9 mouse cellular contexts compared by ENCODE assay signal in genomic region chr12:75702084-75702738, GRCm38 (mm10). TPM values are rescaled to one million over a fixed set of nuclear protein-coding genes. Genes with fewer than 3 reads are reported as not detected.
DNase-seq lines count a peak whose midpoint lies in the region; ATAC-seq lines count a peak whose summit lies in the region.
"Had no signal": no experiment of that assay in that cellular context is flagged by ENCODE, and none has a peak within 500 bp of the region (broad histone marks: within the 10 kb centered on the region; RNA-seq: fewer than 3 reads in every experiment).

No protein-coding gene starts in this region.

- DNase-seq in ovary, postnatal 10 days (ENCODE audit: low spot score) = peak; percentile 10
- no peak for DNase-seq in ovary, adult 18-20 months (ENCODE audit: low spot score)
- DNase-seq in gastrocnemius, postnatal 10 days = peak; percentile 28
- DNase-seq in layer of hippocampus, postnatal 14 days (ENCODE audit: low spot score in 2 of 2) = no peak
- no peak for DNase-seq in layer of hippocampus, postnatal 10 days (ENCODE audit: low spot score in 2 of 2)

- H3K4me3 ChIP-seq in intestine, embryonic 16.5 days (ENCODE audit: low read length) = peak overlapping the region; percentile 8; the same call in 1 of the 2 replicates
- peak overlapping the region; percentile 6; the same call in 1 of the 2 replicates for H3K4me3 ChIP-seq in neural tube, embryonic 15.5 days (replicated peaks)

- H3K9me3 ChIP-seq in intestine, embryonic 16.5 days (ENCODE audit: control insufficient read depth, low read length) = peaks cover 3% of the 10 kb centered on the region; the same call in 1 of the 2 replicates
- no peaks in the 10 kb centered on the region for H3K9me3 ChIP-seq in neural tube, embryonic 15.5 days (replicated peaks)

- peak overlapping the region; percentile 55 for H3K4me2 ChIP-seq in intestine, embryonic 16.5 days (ENCODE audit: low read depth, low read length)
- peak overlapping the region; percentile 48 for H3K4me2 ChIP-seq in neural tube, embryonic 15.5 days

- H3K27me3 ChIP-seq in intestine, embryonic 16.5 days (replicated peaks; ENCODE audit: control insufficient read depth, insufficient read depth, low read length) = no peaks in the 10 kb centered on the region
- no peaks in the 10 kb centered on the region for H3K27me3 ChIP-seq in neural tube, embryonic 15.5 days (replicated peaks)

- WGBS in intestine, embryonic 16.5 days = 66% methylated on average over 14 of the region's 14 CpGs
- 73% methylated on average over 14 of the region's 14 CpGs for WGBS in neural tube, embryonic 15.5 days

- 0 out of 2 replicates have a peak, but pooled peaks have one; percentile 8 for ATAC-seq in intestine, embryonic 16.5 days
- ATAC-seq in neural tube, embryonic 15.5 days (ENCODE audit: low FRiP score) = no peak
- no peak for ATAC-seq in CD4-positive, CD25-positive, alpha-beta regulatory T cell, adult 4 months

- H3K9ac ChIP-seq in intestine, embryonic 16.5 days (ENCODE audit: low read depth, low read length) = peak overlapping the region; percentile 46
- no peak overlapping the region for H3K9ac ChIP-seq in neural tube, embryonic 15.5 days (replicated peaks)

- H3K36me3 ChIP-seq in intestine, embryonic 16.5 days (ENCODE audit: control insufficient read depth, insufficient read depth, low read length) = no peaks in the 10 kb centered on the region
- H3K36me3 ChIP-seq in neural tube, embryonic 15.5 days = no peaks in the 10 kb centered on the region

- peaks cover 8% of the 10 kb centered on the region for H3K4me1 ChIP-seq in intestine, embryonic 16.5 days (ENCODE audit: control insufficient read depth, insufficient read depth, low read length)
- H3K4me1 ChIP-seq in neural tube, embryonic 15.5 days = peaks cover 7% of the 10 kb centered on the region

- no peak overlapping the region for H3K27ac ChIP-seq in intestine, embryonic 16.5 days (ENCODE audit: low read length)
- H3K27ac ChIP-seq in neural tube, embryonic 15.5 days (replicated peaks) = no peak overlapping the region
- H3K27ac ChIP-seq: macrophage had no signal

RNA-seq across cellular contexts. Expression of gene Wdr89, which starts 32.9 kb away (rescaled TPM):
- total RNA-seq in gastrocnemius, postnatal 10 days (2021) = 1 to 10 TPM; 3.1 to 3.7 TPM
- 8.5 and 9.3 TPM in 2 replicates for polyA plus RNA-seq in intestine, embryonic 16.5 days (2015; fragmentation: Nextera tagmentation; extraction: Ambion mirVana)
- polyA plus RNA-seq in neural tube, embryonic 15.5 days (2015; fragmentation: Nextera tagmentation; extraction: Ambion mirVana) = 5.2 and 7.2 TPM in 2 replicates
- total RNA-seq in layer of hippocampus, postnatal 14 days (2021) = 1 to 10 TPM; 2.7 to 4.0 TPM
- polyA plus RNA-seq in CD4-positive, CD25-positive, alpha-beta regulatory T cell, adult 4 months (2017; shearing (Covaris generic)) = 10 to 100 TPM; 18.1 to 24.9 TPM
- total RNA-seq in layer of hippocampus, postnatal 10 days (2021) = 1 to 10 TPM; 3.7 to 4.1 TPM

RNA-seq across cellular contexts. Expression of gene Sgpp1, which starts 33.3 kb away (rescaled TPM):
- 10 to 100 TPM; 16.6 to 17.2 TPM for total RNA-seq in gastrocnemius, postnatal 10 days (2021)
- polyA plus RNA-seq in intestine, embryonic 16.5 days (2015; fragmentation: Nextera tagmentation; extraction: Ambion mirVana) = 9.6 and 12.6 TPM in 2 replicates
- polyA plus RNA-seq in neural tube, embryonic 15.5 days (2015; fragmentation: Nextera tagmentation; extraction: Ambion mirVana) = 11.6 and 13.8 TPM in 2 replicates
- 10 to 100 TPM; 31.4 to 32.3 TPM for total RNA-seq in layer of hippocampus, postnatal 14 days (2021)
- 10 to 100 TPM in 1 of 2 experiments, 1 to 10 TPM in 1; 9.7 to 18.9 TPM for polyA plus RNA-seq in CD4-positive, CD25-positive, alpha-beta regulatory T cell, adult 4 months (2017; shearing (Covaris generic))
- total RNA-seq in layer of hippocampus, postnatal 10 days (2021) = 10 to 100 TPM; 28.5 to 29.6 TPM

Comparison
In these comparisons a context has a peak if more than half of its experiments do, and no peak if none do; other contexts are left out.
1. DNase-seq: peak in ovary, postnatal 10 days (single experiment) and gastrocnemius, postnatal 10 days (single experiment); none in ovary, adult 18-20 months (single experiment), layer of hippocampus, postnatal 14 days (0 of 2) and layer of hippocampus, postnatal 10 days (0 of 2).